Mouse (Mus musculus): ENCODE data around the gene Hgd. TPM values are rescaled to one million over a fixed set of nuclear protein-coding genes. Genes with fewer than 3 reads are reported as not detected.

Gene Hgd
- polyA plus RNA-seq (2016; fragmentation: Nextera tagmentation; extraction: Ambion mirVana): 0.25 and 0.28 TPM in 2 replicates

DNA sequence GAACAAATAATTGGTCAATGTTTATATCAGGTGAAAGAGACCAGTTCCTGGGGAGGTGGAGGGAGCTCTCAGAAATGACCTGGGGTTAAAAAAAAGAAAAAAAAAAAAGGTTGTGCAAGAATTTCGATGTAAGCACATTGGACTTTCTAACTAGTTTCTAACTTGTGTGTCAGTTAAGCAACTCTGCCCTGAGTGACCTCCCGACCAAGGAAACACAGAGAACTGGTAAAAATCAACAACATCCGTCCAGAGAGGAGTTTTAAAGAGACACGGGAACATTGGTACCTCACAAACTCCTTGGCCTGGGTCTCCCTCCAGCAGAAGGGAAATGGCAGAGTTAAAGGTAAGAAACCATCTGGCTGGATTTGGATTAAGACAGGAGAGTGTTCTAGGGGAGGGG lies at the start of gene Hgd:
Gene Hgd, plus strand, starts transcription at position 160 of the 400 bp plus-strand sequence.
- Histone ChIP-seq H3K36me3 (no peaks in the 10 kb centered on the region), H3K4me3 (no peak within 1 kb of the TSS), H3K4me1 (peaks cover 36% of the 10 kb centered on the region), H3K9me3 (replicated peaks) (no peaks in the 10 kb centered on the region), H3K27me3 (ENCODE audit: low read depth, poor library complexity, severe bottlenecking) (peaks cover 5% of the 10 kb centered on the region; the same call in 1 of the 2 replicates), H3K27ac (no peak within 1 kb of the TSS)
- WGBS: 78% methylated on average over 4 of the region's 4 CpGs
- DNase-seq (ENCODE audit: low spot score): no peak

DNA sequence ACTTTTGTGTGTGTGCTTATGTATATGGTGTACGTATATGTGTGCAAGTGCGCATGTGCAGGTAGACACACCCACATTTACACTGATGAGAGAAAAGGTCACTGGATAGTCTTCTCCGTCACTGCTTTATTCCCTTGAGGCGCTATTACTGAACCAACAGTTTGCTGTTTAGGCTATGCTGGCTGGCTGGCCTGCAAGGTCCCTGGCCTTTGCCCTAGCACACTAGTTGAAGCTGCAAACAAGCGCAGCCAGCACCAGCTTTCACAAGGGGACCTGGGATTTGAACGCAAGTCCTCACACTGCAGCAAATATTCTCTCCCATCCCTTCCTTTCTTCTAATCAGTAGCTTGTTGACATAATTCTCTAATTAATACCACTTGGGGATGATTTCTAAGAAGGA lies 49.8 kb upstream of the Hgd start:
- WGBS: 92% methylated on average over 6 of the region's 6 CpGs
- no peaks in the 10 kb centered on the region for H3K9me3 ChIP-seq (replicated peaks)
- peaks cover 11% of the 10 kb centered on the region for H3K4me1 ChIP-seq
- H3K36me3 ChIP-seq: peaks cover 64% of the 10 kb centered on the region
- H3K27ac ChIP-seq: no peak overlapping the region
- H3K27me3 ChIP-seq (ENCODE audit: low read depth, poor library complexity, severe bottlenecking): no peaks in the 10 kb centered on the region
- H3K4me3 ChIP-seq: no peak overlapping the region
- no peak for DNase-seq (ENCODE audit: low spot score)

DNA sequence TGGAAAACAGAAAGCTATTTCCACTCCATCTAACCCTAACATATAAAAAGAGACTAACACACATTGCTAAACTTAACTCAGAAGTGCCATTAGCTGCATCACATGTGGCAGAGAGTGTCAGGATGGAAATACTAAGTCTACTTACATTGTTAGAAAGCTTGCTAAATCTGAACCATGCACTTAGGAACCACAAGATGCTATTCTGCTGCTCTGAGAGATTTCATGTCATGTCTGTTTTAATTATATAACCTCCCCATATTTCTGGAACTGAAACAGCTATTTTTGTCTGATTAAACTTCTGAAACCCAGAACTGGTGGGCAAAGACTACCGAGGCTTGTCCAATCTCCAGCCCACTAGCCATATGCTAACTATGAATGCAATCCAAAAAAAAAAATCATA lies 47.9 kb upstream of the Hgd start:
- H3K9me3 ChIP-seq (replicated peaks): no peaks in the 10 kb centered on the region
- no peak overlapping the region for H3K4me3 ChIP-seq
- H3K36me3 ChIP-seq: peaks cover 59% of the 10 kb centered on the region
- no peaks in the 10 kb centered on the region for H3K27me3 ChIP-seq (ENCODE audit: low read depth, poor library complexity, severe bottlenecking)
- DNase-seq (ENCODE audit: low spot score): no peak
- H3K27ac ChIP-seq: no peak overlapping the region
- H3K4me1 ChIP-seq: peaks cover 11% of the 10 kb centered on the region
- WGBS: 96% methylated on average over 1 of the region's 1 CpGs

DNA sequence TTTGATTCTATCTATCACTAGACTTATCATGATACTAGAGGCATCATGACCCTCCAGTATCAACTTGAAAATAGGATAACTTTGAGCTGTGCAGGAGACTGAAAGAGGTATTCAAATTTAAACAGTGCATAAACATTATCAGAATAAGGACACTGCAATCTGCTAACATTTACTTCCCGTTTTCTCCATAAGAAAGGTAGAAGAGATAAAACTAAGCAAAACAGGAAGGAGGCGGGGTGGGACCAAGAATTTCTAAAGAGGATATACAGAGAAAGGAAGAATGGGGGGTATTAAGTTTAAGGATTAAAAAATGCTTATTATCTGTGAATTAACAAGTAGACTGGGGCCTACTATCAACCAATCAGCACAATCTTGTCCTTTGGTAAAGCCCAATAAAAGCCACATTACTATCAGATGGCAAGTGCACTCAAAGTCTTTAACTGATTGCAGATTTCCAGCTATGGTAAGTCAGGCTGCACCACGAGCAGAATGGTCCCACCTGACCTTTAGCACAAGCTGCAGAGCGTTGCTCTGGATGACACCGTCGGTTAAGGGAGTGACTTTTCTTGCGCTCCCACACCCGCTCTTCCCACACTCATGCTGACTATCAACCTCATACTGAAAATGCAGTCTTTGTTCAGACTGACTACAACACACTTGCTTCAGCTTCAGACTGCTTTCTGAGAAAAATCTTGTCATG lies 46.4 kb upstream of the Hgd start:
- H3K27me3 ChIP-seq (ENCODE audit: low read depth, poor library complexity, severe bottlenecking): no peaks in the 10 kb centered on the region
- DNase-seq (ENCODE audit: low spot score): no peak
- H3K36me3 ChIP-seq: peaks cover 51% of the 10 kb centered on the region
- H3K27ac ChIP-seq: no peak overlapping the region
- no peak overlapping the region for H3K4me3 ChIP-seq
- no peaks in the 10 kb centered on the region for H3K9me3 ChIP-seq (replicated peaks)
- 89% methylated on average over 8 of the region's 8 CpGs for WGBS
- peaks cover 15% of the 10 kb centered on the region for H3K4me1 ChIP-seq

GRCm38 (mm10) chr16:37539240-37539610 lies 40.7 kb upstream of the Hgd start:
- peak overlapping the region; percentile 76 for H3K4me3 ChIP-seq
- WGBS: under 1% methylated on average over 22 of the region's 22 CpGs
- no peak for DNase-seq (ENCODE audit: low spot score)
- H3K27me3 ChIP-seq (ENCODE audit: low read depth, poor library complexity, severe bottlenecking): no peaks in the 10 kb centered on the region
- no peaks in the 10 kb centered on the region for H3K9me3 ChIP-seq (replicated peaks)
- H3K27ac ChIP-seq: peak overlapping the region; percentile 98
- H3K4me1 ChIP-seq: peaks cover 15% of the 10 kb centered on the region
- H3K36me3 ChIP-seq: peaks cover 36% of the 10 kb centered on the region

DNA sequence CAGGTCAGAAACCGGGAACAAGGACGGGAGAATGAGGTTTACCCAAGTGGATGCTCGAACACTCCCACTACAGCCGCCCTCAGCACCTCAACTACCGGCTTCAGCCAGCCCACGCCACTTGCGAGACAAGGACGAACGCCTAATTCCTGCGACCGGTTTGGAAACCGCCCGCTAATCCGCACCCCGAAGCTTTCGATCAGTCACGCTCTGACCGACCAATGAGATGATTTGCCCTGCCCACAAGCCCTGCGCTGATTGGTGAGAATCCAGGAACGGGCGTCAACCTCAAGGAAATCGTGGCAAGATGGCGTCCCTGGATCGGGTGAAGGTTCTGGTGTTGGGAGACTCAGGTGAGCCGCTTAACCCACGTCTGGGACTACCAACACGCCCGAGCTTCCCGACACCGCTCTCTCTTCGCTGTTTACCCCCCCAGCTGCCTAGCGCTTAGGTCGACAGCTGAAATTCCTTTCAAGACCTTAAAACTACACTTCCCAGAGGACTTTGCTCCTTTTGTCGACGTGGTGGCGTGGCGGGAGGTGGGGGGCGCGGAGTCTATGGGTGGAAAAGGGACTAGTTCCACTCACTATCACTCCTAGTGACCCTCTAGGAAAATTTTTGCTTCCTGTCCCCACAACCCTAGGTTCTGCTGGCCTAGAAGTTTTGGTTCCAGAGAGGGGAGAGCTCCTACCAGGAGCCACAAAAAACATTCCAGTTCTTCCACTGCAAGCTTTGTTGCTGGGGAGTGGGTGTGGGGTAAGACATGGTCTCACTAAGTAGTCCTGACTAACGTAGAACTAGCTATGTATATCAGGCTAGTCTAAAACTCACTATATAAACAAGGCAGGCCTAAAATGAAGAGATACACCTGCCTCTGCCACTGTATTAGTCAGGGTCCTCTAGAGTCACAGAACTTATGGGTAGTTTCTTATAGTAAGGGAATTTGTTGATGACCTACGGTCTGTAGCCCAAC lies 40.1 kb upstream of the Hgd start, which contains the start of the genes Gtf2e1 and Rabl3:
Gene Gtf2e1, minus strand, starts transcription at position 179 of the 970 bp plus-strand sequence.
Gene Rabl3, plus strand, starts transcription at position 275 of the 970 bp plus-strand sequence.
- WGBS: 2% methylated on average over 41 of the region's 41 CpGs
- H3K27ac ChIP-seq: peak within 1 kb of the TSS; percentile 98
- peak within 1 kb of the TSS; percentile 76 for H3K4me3 ChIP-seq
- DNase-seq (ENCODE audit: low spot score): peak; percentile 93
- H3K27me3 ChIP-seq (ENCODE audit: low read depth, poor library complexity, severe bottlenecking): no peaks in the 10 kb centered on the region
- H3K4me1 ChIP-seq: peaks cover 15% of the 10 kb centered on the region
- no peaks in the 10 kb centered on the region for H3K9me3 ChIP-seq (replicated peaks)
- H3K36me3 ChIP-seq: peaks cover 30% of the 10 kb centered on the region

DNA sequence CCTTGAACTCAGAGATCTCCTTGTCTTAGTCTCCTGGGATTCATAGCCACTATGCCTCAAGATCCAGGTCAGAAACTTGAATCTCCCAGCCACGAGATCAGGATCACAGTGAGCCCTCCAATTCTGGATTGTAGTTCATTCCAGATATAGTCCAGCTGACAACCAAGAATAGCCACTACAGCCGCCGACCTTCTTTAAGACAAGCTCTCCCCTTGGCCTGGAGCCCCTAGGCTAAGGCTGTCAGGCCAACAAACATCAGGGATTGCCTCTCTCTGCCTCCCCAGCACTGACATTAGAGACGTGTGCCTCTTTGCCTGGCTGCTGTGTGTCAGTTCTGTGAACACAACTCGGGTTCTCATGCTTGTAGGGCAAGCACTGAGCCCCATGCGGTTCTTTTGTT lies 39.2 kb upstream of the Hgd start:
- Histone ChIP-seq H3K36me3 (peaks cover 23% of the 10 kb centered on the region), H3K4me3 (peak overlapping the region; percentile 76), H3K27me3 (ENCODE audit: low read depth, poor library complexity, severe bottlenecking) (no peaks in the 10 kb centered on the region), H3K9me3 (replicated peaks) (no peaks in the 10 kb centered on the region), H3K27ac (peak overlapping the region; percentile 98), H3K4me1 (peaks cover 15% of the 10 kb centered on the region)
- no peak for DNase-seq (ENCODE audit: low spot score)
- 95% methylated on average over 6 of the region's 6 CpGs for WGBS

DNA sequence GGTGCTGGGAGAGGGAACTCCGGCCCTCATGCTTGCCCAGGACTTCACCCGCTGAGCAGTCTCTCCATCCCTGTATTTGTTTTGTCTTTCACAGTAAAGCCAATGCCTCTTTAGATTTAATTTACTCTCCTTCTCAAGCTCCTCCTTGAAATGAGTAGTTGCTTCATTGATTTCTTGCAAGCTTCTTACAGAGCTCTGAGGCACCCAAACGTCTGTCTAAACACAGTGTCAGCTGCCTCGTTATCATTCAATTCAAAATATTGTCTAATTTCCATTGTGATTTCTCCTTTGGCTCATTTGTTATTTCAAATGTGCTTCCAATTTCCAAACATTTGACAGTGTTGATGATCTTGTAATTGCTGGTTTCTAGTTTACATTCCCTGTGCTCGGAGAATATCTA lies 33.6 kb upstream of the Hgd start:
- H3K9me3 ChIP-seq (replicated peaks): no peaks in the 10 kb centered on the region
- peaks cover 19% of the 10 kb centered on the region for H3K36me3 ChIP-seq
- no peaks in the 10 kb centered on the region for H3K4me1 ChIP-seq
- 85% methylated on average over 5 of the region's 5 CpGs for WGBS
- H3K4me3 ChIP-seq: no peak overlapping the region
- DNase-seq (ENCODE audit: low spot score): no peak
- H3K27me3 ChIP-seq (ENCODE audit: low read depth, poor library complexity, severe bottlenecking): no peaks in the 10 kb centered on the region
- H3K27ac ChIP-seq: no peak overlapping the region

- Histone ChIP-seq H3K4me1 (no peaks in the 10 kb centered on the region), H3K36me3 (0 out of 2 replicates have a peak, but pooled peaks cover 3% of the 10 kb centered on the region), H3K27ac (no peak overlapping the region), H3K27me3 (ENCODE audit: low read depth, poor library complexity, severe bottlenecking) (no peaks in the 10 kb centered on the region), H3K4me3 (no peak overlapping the region), H3K9me3 (replicated peaks) (no peaks in the 10 kb centered on the region)
- DNase-seq (ENCODE audit: low spot score): no peak
- 88% methylated on average over 3 of the region's 3 CpGs for WGBS
Measured at GRCm38 (mm10) chr16:37550266-37550665, 29.7 kb upstream of the Hgd start.

- H3K36me3 ChIP-seq: 0 out of 2 replicates have a peak, but pooled peaks cover 3% of the 10 kb centered on the region
- WGBS: 93% methylated on average over 2 of the region's 2 CpGs
- H3K9me3 ChIP-seq (replicated peaks): no peaks in the 10 kb centered on the region
- H3K4me1 ChIP-seq: no peaks in the 10 kb centered on the region
- H3K27me3 ChIP-seq (ENCODE audit: low read depth, poor library complexity, severe bottlenecking): no peaks in the 10 kb centered on the region
- no peak overlapping the region for H3K27ac ChIP-seq
- DNase-seq (ENCODE audit: low spot score): no peak
- H3K4me3 ChIP-seq: no peak overlapping the region
Measured at GRCm38 (mm10) chr16:37550981-37551380, 29.0 kb upstream of the Hgd start.

DNA sequence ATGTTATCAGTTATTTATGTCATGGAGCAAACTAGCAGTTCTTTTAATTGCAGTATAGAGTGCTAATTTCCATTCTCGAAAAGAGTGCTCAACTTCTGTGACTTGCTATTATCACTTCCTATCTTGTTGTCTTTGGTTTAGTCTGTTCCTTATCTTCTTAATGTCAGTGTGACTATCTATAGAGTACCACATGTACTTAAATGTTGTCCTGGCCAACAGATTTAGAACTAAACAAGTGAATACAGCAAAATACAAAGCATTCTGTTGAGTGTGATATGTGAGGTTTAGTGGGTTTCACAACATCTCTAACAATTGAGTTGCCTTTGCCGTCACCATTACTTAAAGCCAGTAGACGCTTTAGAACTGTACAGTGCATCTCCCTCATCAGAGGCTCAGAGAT lies 27.1 kb upstream of the Hgd start:
- no peak overlapping the region for H3K27ac ChIP-seq
- 90% methylated on average over 3 of the region's 3 CpGs for WGBS
- no peak overlapping the region for H3K4me3 ChIP-seq
- H3K4me1 ChIP-seq: no peaks in the 10 kb centered on the region
- peaks cover 16% of the 10 kb centered on the region for H3K36me3 ChIP-seq
- H3K27me3 ChIP-seq (ENCODE audit: low read depth, poor library complexity, severe bottlenecking): no peaks in the 10 kb centered on the region
- H3K9me3 ChIP-seq (replicated peaks): no peaks in the 10 kb centered on the region
- no peak for DNase-seq (ENCODE audit: low spot score)

DNA sequence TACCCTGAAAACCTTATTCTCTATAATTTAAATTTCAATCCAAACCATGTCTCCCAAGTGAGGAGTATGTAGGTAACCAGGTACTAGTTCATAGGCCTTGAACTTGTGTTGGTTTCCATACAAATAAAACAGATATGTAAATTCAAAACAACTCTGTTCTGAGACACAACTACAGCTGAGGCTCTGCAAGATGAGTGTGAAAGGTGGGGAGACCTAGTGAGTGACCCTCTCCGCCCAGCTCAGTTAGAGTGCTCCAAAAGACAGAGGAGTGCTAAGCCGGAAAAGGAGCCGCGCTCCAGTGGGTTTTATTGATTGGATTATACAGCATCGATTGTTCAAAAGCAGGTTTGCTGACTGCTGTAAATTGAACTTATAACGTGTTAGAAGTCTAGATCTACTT lies 17.5 kb upstream of the Hgd start:
- WGBS: 91% methylated on average over 6 of the region's 6 CpGs
- Histone ChIP-seq H3K9me3 (replicated peaks) (no peaks in the 10 kb centered on the region), H3K4me3 (no peak overlapping the region), H3K36me3 (peaks cover 22% of the 10 kb centered on the region), H3K27ac (no peak overlapping the region), H3K27me3 (ENCODE audit: low read depth, poor library complexity, severe bottlenecking) (no peaks in the 10 kb centered on the region), H3K4me1 (no peaks in the 10 kb centered on the region; the same call in none of the 2 replicates)
- DNase-seq (ENCODE audit: low spot score): no peak

- no peaks in the 10 kb centered on the region for H3K9me3 ChIP-seq (replicated peaks)
- no peak for DNase-seq (ENCODE audit: low spot score)
- no peak overlapping the region for H3K27ac ChIP-seq
- no peaks in the 10 kb centered on the region; the same call in none of the 2 replicates for H3K4me1 ChIP-seq
- 95% methylated on average over 5 of the region's 5 CpGs for WGBS
- H3K27me3 ChIP-seq (ENCODE audit: low read depth, poor library complexity, severe bottlenecking): no peaks in the 10 kb centered on the region
- no peak overlapping the region for H3K4me3 ChIP-seq
- H3K36me3 ChIP-seq: peaks cover 17% of the 10 kb centered on the region
Measured at GRCm38 (mm10) chr16:37562961-37563360, 17.0 kb upstream of the Hgd start.

Data from limb, embryonic 10.5 days (tissue).